Comparison of ENCODE assay signal across 8 mouse cellular contexts in the genomic region with DNA sequence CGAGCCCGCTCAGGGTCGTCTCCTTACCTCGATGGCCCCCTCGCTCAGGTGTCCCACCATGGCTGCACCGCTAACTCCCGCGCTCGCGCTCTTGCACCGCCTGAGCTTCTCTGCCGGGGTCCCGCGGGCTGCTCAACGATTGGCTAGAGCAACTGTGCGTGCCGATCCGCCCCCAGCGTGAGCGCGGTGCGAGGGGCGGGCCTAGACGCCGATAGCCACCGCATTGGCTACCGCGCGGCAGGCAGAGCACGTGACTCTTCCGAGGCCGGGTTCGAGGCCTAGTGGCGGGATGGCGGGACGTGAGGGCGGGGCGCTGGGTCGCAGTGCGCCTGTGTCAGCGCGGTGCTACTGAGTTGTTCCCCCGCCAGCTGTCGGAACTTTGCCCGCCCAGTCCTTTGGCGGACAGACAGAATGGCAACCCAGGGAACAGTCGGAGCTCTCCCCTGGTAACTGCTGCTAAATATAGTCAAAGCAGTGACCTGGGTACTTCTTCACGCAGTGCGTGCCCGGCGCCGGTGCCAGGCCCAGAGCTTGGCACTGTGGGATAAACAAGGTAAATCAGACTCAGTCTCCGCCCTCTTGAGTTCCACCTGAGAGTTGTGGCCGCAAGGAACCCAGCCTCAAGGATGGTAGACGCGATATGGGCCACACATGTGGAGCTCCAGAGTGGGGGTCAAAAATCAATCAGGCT. TPM values are rescaled to one million over a fixed set of nuclear protein-coding genes. Genes with fewer than 3 reads are reported as not detected.
DNase-seq lines count a peak whose midpoint lies in the region; ATAC-seq lines count a peak whose summit lies in the region.

A gene (minus strand): TSS at position 126 of the 691 bp plus-strand sequence.
A gene (plus strand): TSS at position 235 of the 691 bp plus-strand sequence.

- intact Hi-C loops in gastrocnemius, postnatal 14 days (cut with DNase I; ENCODE audit: low total_unique reads): no loop called here
- intact Hi-C loops in left cerebral cortex, postnatal 10 days (cut with DNase I): no loop called here

- peak; percentile 97 to 98 for DNase-seq in adrenal gland, adult (ENCODE audit: inconsistent age in 2 of 2, low spot score in 1 of 2)
- DNase-seq in embryo, embryonic 10.5 days (ENCODE audit: low spot score): peak; percentile 97
- peak; percentile 96 for DNase-seq in gastrocnemius, postnatal 14 days
- peak; percentile 92 to 97 for DNase-seq in left cerebral cortex, postnatal 10 days (ENCODE audit: extremely low spot score in 1 of 2, low spot score in 2 of 2)
- peak; percentile 95 for DNase-seq in right cerebral cortex, postnatal 25 days
- peak; percentile 93 to 95 for DNase-seq in urinary bladder, postnatal 4 days (ENCODE audit: low spot score in 2 of 2)

- ATAC-seq in inflammation-experienced regulatory T-cells, adult 6 months: peak; percentile 97
- ATAC-seq in megakaryocyte-erythroid progenitor cell, adult 5-6 weeks (replicated peaks; ENCODE audit: low FRiP score, low TSS enrichment, poor library complexity, severe bottlenecking): peak; percentile 99

RNA-seq across cellular contexts. Expression of the first gene that starts in this region (rescaled TPM):
- 10 to 100 TPM; 63.3 to 64.6 TPM for total RNA-seq in gastrocnemius, postnatal 14 days (2021)
- 100 to 1,000 TPM; 199 to 296 (median 217) TPM for polyA plus RNA-seq in inflammation-experienced regulatory T-cells, adult 6 months (2017; shearing (Covaris generic))
- 10 to 100 TPM; 42.4 TPM for total RNA-seq in left cerebral cortex, postnatal 10 days (2021)
- 96.8 and 101 TPM in 2 replicates for total RNA-seq in megakaryocyte-erythroid progenitor cell, adult 5-6 weeks (2014; fragmentation: Nextera tagmentation)
- 168 and 179 TPM in 2 replicates for total RNA-seq in megakaryocyte-erythroid progenitor cell, adult 5-6 weeks (2017)

RNA-seq across cellular contexts. Expression of the second gene that starts in this region (rescaled TPM):
- total RNA-seq in gastrocnemius, postnatal 14 days (2021): 1 to 10 TPM; 3.3 to 5.7 TPM
- polyA plus RNA-seq in inflammation-experienced regulatory T-cells, adult 6 months (2017; shearing (Covaris generic)): 10 to 100 TPM; 10.8 to 25.4 (median 23.2) TPM
- total RNA-seq in left cerebral cortex, postnatal 10 days (2021): 10 to 100 TPM; 11.6 to 13.7 TPM
- 4.0 and 12.1 TPM in 2 replicates for total RNA-seq in megakaryocyte-erythroid progenitor cell, adult 5-6 weeks (2014; fragmentation: Nextera tagmentation)
- 9.2 and 16.7 TPM in 2 replicates for total RNA-seq in megakaryocyte-erythroid progenitor cell, adult 5-6 weeks (2017)

Comparison
In these comparisons a context has a peak if more than half of its experiments do, and no peak if none do; other contexts are left out.
1. Peak in every context shown above with its lines: DNase-seq and ATAC-seq.